Mouse (Mus musculus): ENCODE results near the gene Gm3173.
A peak's percentile ranks its signal among the peaks of the same experiment; 100 is the strongest.
"Not testable (repeated sequence)": the region's sequence is repeated elsewhere in the genome, so short reads cannot be mapped to it uniquely, and the experiment has no call there.

Gene Gm3173

GRCm38 (mm10) chr14:4430692-4431091 lies at the start of gene Gm3173:
Gene Gm3173, plus strand, starts transcription at chr14:4430992.
- not testable (repeated sequence) for DNase-seq (ENCODE audit: low spot score)

GRCm38 (mm10) chr14:4385606-4386005 lies 45.2 kb upstream of the Gm3173 start:
- not testable (repeated sequence) for DNase-seq (ENCODE audit: low spot score)

GRCm38 (mm10) chr14:4392841-4393530 lies 37.8 kb upstream of the Gm3173 start:
- DNase-seq (ENCODE audit: low spot score) = not testable (repeated sequence)

GRCm38 (mm10) chr14:4397226-4397625 lies 33.6 kb upstream of the Gm3173 start, which contains the start of gene Gm3159:
Gene Gm3159, plus strand, starts transcription at chr14:4397526.
- not testable (repeated sequence) for DNase-seq (ENCODE audit: low spot score)

- not testable (repeated sequence) for DNase-seq (ENCODE audit: low spot score)
Observed at GRCm38 (mm10) chr14:4398624-4399023, 32.2 kb upstream of the Gm3173 start.

- DNase-seq (ENCODE audit: low spot score) = not testable (repeated sequence)
Observed at GRCm38 (mm10) chr14:4400115-4400789, 30.5 kb upstream of the Gm3173 start.

- DNase-seq (ENCODE audit: low spot score) = not testable (repeated sequence)
Observed at GRCm38 (mm10) chr14:4401245-4401644, 29.5 kb upstream of the Gm3173 start.

- DNase-seq (ENCODE audit: low spot score) = not testable (repeated sequence)
Observed at GRCm38 (mm10) chr14:4403840-4404239, 27.0 kb upstream of the Gm3173 start.

GRCm38 (mm10) chr14:4409939-4410338 lies 20.9 kb upstream of the Gm3173 start:
- not testable (repeated sequence) for DNase-seq (ENCODE audit: low spot score)

GRCm38 (mm10) chr14:4414965-4415835 lies 15.6 kb upstream of the Gm3173 start, which contains the start of gene Gm3164:
Gene Gm3164, plus strand, starts transcription at chr14:4415448.
- DNase-seq (ENCODE audit: low spot score) = peak; percentile 59

GRCm38 (mm10) chr14:4481445-4481844 lies 50.7 kb downstream of the Gm3173 start, which contains the start of gene Gm3182:
Gene Gm3182, plus strand, starts transcription at chr14:4481745.
- not testable (repeated sequence) for DNase-seq (ENCODE audit: low spot score)

- not testable (repeated sequence) for DNase-seq (ENCODE audit: low spot score)
Observed at GRCm38 (mm10) chr14:4499425-4499824, 68.6 kb downstream of the Gm3173 start.

- DNase-seq (ENCODE audit: low spot score) = not testable (repeated sequence)
Observed at GRCm38 (mm10) chr14:4555105-4555504, 124.3 kb downstream of the Gm3173 start, which contains the start of gene Gm3047. Gene Gm3047, plus strand, starts transcription at chr14:4555405.
